Mouse (Mus musculus) ES-Bruce4 (cell line): ENCODE measurements at regions not wholly inside any gene's neighbourhood (a gene's known extent, or its start where the extent isn't known, plus 50 kb on each side); places are given as distances from the start of the nearest gene placed in this dataset.

Experiments used
- H3K27ac ChIP-seq: 2 replicates; pipeline ENCODE4 v1.5.1; 2012; ENCODE audit warnings: low read length, inconsistent platforms; ENCODE audit not compliant: insufficient read depth
- H3K27me3 ChIP-seq: 2 replicates; pipeline ENCODE4 v1.6.1; 2012; ENCODE audit warnings: mild to moderate bottlenecking, low read length, inconsistent platforms; ENCODE audit not compliant: control insufficient read depth, poor library complexity, insufficient read depth, severe bottlenecking
- H3K36me3 ChIP-seq: 2 replicates; pipeline ENCODE4 v1.6.1; 2012; ENCODE audit warnings: inconsistent platforms, mild to moderate bottlenecking, low read length, moderate library complexity; ENCODE audit not compliant: control insufficient read depth, poor library complexity, insufficient read depth, severe bottlenecking
- H3K4me1 ChIP-seq: one replicate; pipeline ENCODE4 v1.8.1; 2011; ENCODE audit warnings: low read length; ENCODE audit not compliant: control insufficient read depth, insufficient read depth
- H3K4me3 ChIP-seq: 2 replicates; pipeline ENCODE4 v1.5.1; 2011; ENCODE audit warnings: low read depth, mild to moderate bottlenecking, low read length
- H3K9ac ChIP-seq: 2 replicates; pipeline ENCODE4 v1.6.1; 2012; ENCODE audit warnings: low read depth, mild to moderate bottlenecking, inconsistent platforms; ENCODE audit not compliant: poor library complexity, severe bottlenecking
- H3K9me3 ChIP-seq: replicated peaks from 2 replicates; pipeline ENCODE4 v1.6.1; 2012; ENCODE audit warnings: mild to moderate bottlenecking, low read length, inconsistent platforms; ENCODE audit not compliant: control insufficient read depth, poor library complexity, insufficient read depth, severe bottlenecking
- CTCF ChIP-seq: IDR thresholded peaks from one replicate; pipeline ENCODE4 v1.8.1; 2011; ENCODE audit warnings: low read depth, low read length
- EP300 ChIP-seq: IDR thresholded peaks from 2 replicates; pipeline ENCODE4 v1.6.1; 2011; ENCODE audit warnings: low read depth, low read length; ENCODE audit not compliant: insufficient read depth
- POLR2A ChIP-seq: IDR thresholded peaks from one replicate; pipeline ENCODE4 v1.8.1; 2011; ENCODE audit warnings: low read length; ENCODE audit not compliant: insufficient read depth

- H3K27ac ChIP-seq: no peak overlapping the region
- TF ChIP-seq POLR2A (no peak), CTCF (no peak)
- H3K36me3 ChIP-seq: no peaks in the 10 kb centered on the region
- peaks cover 2% of the 10 kb centered on the region for H3K4me1 ChIP-seq
- H3K9me3 ChIP-seq: no peaks in the 10 kb centered on the region
- H3K9ac ChIP-seq: no peak overlapping the region
- no peak overlapping the region for H3K4me3 ChIP-seq
- H3K27me3 ChIP-seq: no peaks in the 10 kb centered on the region
These were observed 255.5 kb downstream of the Wdr20rt start for GRCm38 (mm10) chr12:65480829-65481228.

DNA sequence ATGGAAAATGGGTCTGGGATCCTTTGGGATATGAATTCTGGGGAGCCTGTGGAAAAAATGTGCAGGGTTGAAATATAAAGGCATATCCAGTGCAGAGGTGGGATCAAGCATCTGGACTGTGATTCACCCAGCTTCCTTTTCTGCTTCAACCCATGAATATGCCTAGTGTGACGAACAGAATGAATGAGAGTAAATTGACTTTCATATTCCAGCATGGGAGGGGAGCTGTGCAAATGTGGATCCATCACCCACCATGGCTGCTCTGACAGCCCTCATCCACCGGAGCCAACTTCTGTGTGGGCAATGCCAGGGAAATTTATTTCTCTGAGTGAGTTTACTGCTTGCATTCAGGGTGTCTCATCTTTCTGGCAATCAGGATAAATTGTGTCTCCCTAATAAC is 265.8 kb downstream of the Wdr20rt start:
- Histone ChIP-seq H3K27ac (no peak overlapping the region), H3K9me3 (peaks cover 6% of the 10 kb centered on the region; the same call in 1 of the 2 replicates), H3K9ac (no peak overlapping the region), H3K36me3 (no peaks in the 10 kb centered on the region), H3K4me3 (no peak overlapping the region), H3K4me1 (no peaks in the 10 kb centered on the region), H3K27me3 (no peaks in the 10 kb centered on the region)
- TF ChIP-seq EP300 (no peak), CTCF (no peak), POLR2A (no peak)

DNA sequence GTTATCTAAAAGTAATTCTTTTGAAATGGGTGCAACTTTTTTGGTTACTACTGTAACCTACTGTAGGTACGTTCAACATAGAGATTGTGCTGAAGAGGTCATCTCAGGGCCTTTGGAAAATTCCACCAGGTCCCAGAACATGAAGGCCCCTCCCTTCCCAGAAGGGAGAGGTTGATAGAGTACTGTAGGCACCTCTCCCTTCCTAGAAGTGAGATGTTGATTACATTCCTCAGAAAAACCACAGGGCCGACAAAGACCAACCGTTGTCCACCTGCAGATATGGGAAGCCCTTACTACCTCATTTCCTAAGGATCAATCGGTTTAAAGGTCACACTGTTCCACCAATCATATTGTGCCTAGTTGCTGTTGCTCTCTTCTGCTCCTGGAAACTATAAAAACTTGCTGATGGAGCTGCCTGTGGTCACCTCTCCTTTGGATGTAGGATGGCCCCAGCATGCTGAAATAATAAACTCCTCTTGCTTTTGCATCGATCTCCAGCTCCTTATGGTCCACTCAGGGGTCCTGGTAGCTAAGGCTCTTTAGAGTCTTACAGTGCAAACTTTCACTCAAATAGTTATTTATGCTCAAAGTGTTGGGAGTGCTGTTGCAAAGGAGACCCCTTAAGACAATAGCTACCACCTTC is 269.2 kb downstream of the Wdr20rt start:
- no peaks in the 10 kb centered on the region for H3K27me3 ChIP-seq

GRCm38 (mm10) chr12:65496613-65497012 is 271.3 kb downstream of the Wdr20rt start:
- Histone ChIP-seq H3K36me3 (no peaks in the 10 kb centered on the region), H3K27ac (no peak overlapping the region), H3K9me3 (peaks cover 6% of the 10 kb centered on the region; the same call in 1 of the 2 replicates), H3K4me3 (no peak overlapping the region), H3K4me1 (no peaks in the 10 kb centered on the region), H3K27me3 (no peaks in the 10 kb centered on the region), H3K9ac (no peak overlapping the region)
- TF ChIP-seq CTCF (no peak), POLR2A (no peak), EP300 (no peak)

More for the DNA sequence above, 269.2 kb downstream of the Wdr20rt start:
- Histone ChIP-seq H3K9ac (no peak overlapping the region), H3K36me3 (no peaks in the 10 kb centered on the region), H3K4me1 (no peaks in the 10 kb centered on the region), H3K4me3 (no peak overlapping the region), H3K9me3 (peaks cover 6% of the 10 kb centered on the region; the same call in 1 of the 2 replicates), H3K27ac (no peak overlapping the region)
- no peak for TF ChIP-seq CTCF
- no peak for TF ChIP-seq EP300
- TF ChIP-seq POLR2A: no peak

- peaks cover 6% of the 10 kb centered on the region; the same call in 1 of the 2 replicates for H3K9me3 ChIP-seq
- H3K36me3 ChIP-seq: no peaks in the 10 kb centered on the region
- TF ChIP-seq EP300 (no peak), POLR2A (no peak), CTCF (no peak)
- H3K27ac ChIP-seq: no peak overlapping the region
- no peaks in the 10 kb centered on the region for H3K4me1 ChIP-seq
- no peak overlapping the region for H3K4me3 ChIP-seq
- H3K9ac ChIP-seq: no peak overlapping the region
- H3K27me3 ChIP-seq: no peaks in the 10 kb centered on the region
These were observed 272.3 kb downstream of the Wdr20rt start for GRCm38 (mm10) chr12:65497602-65498001.

DNA sequence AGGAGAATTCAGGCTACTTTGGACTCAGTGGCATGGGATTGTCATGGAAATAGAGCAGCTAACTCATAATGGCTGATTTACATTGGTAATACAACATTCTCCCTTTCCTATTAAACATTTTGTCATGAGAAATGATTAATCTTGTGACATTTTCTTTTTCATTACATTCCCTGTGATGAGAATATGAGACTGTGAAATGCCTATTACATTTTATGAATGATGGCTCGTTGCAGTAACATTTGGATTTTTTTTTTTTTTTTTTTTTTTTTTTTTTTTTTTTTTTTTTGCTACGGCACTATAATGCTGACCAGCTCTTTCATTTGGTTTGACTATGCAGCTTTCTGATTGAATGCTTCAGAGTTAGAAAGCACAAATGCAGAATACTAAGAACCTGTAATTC is 276.1 kb downstream of the Wdr20rt start:
- Histone ChIP-seq H3K4me3 (no peak overlapping the region), H3K27me3 (no peaks in the 10 kb centered on the region), H3K4me1 (no peaks in the 10 kb centered on the region), H3K27ac (no peak overlapping the region), H3K9ac (no peak overlapping the region), H3K36me3 (no peaks in the 10 kb centered on the region), H3K9me3 (no peaks in the 10 kb centered on the region)
- TF ChIP-seq POLR2A (no peak), EP300 (no peak), CTCF (no peak)
